Mouse (Mus musculus) cerebellum, adult 18-20 months (tissue): ENCODE data around the gene Vmn1r114.
"Not testable (repeated sequence)": the region's sequence is repeated elsewhere in the genome, so short reads cannot be mapped to it uniquely, and the experiment has no call there.

Experiments used
- DNase-seq, 2 experiments: peaks; one replicate each; pipeline ENCODE4 v3.0.0; 2021

Gene Vmn1r114

DNA sequence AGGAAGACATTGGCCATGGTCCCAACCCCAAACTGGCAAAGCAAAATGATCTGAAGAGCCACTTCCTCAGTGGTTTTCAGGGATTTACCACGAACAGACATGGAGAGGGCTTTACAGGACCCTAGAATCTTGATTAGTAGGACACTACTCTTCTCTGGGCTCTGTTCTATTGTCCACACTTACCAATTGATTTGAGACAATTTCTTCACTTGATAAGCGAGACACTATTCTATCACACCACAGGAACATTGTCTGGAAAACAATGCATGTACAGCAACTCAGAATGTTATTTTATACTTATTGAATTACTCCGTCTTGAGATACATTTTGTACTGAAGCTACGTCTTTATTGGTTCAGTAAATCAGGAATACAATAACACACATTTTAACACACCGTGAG, at the start of gene Vmn1r114:
TSS of gene Vmn1r114 (minus strand) at position 101 of the 400 bp plus-strand sequence.
- DNase-seq = not testable (repeated sequence)

DNA sequence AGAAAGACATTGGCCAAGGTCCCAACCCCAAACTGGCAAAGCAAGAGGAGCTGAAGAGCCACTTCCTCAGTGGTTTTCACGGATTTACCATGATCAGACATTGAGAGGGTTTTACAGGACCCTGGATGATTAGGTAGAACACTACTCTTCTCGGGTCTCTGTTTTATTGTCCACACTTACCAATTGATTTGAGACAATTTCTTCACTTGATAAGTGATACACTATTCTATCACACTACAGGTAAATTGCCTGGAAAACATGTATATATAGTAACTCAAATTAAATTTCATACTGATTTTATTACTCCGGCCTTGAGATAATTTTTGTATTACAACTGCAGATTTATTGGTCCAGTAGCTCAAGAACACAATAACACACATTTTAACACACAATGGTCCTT, 32.9 kb upstream of the Vmn1r114 start, which contains the start of gene Vmn1r115:
TSS of gene Vmn1r115 (minus strand) at position 101 of the 400 bp plus-strand sequence.
- DNase-seq = not testable (repeated sequence)

GRCm38 (mm10) chr7:20786985-20787384, 25.0 kb downstream of the Vmn1r114 start, which contains the start of gene Vmn1r113:
Gene Vmn1r113 (plus strand): TSS chr7:20787285.
- not testable (repeated sequence) for DNase-seq

GRCm38 (mm10) chr7:20770885-20771284, 41.1 kb downstream of the Vmn1r114 start, which contains the start of gene Vmn1r112:
Gene Vmn1r112 (plus strand): TSS chr7:20771185.
- not testable (repeated sequence) for DNase-seq
